Mouse (Mus musculus): ENCODE data around the gene Cdc42. TPM values are rescaled to one million over a fixed set of nuclear protein-coding genes. Genes with fewer than 3 reads are reported as not detected.

Cdc42 gene
- polyA plus RNA-seq, 1 experiment from 2014 or later = 245 TPM

GRCm38 (mm10) chr4:137277600-137278143, 79.8 kb downstream of the Cdc42 start:
- in situ Hi-C loops (cut with MboI; ENCODE audit: low pct_unique_long_range_greater_than_20kb) = no loop called here
- no peaks in the 10 kb centered on the region for H3K27me3 ChIP-seq
- ChIA-PET CTCF (interaction anchor here (0.6 to 1.2 kb wide), 2 partner anchors 9 to 201 kb away, joined by 3 read pairs; no protein-coding TSS in a partner anchor), POLR2A (no interaction called here)
- no peak for DNase-seq (ENCODE audit: low read depth, low spot score)
- TF ChIP-seq CTCF (IDR thresholded peaks at IDR 0.05) = no peak
- ATAC-seq = no peak

GRCm38 (mm10) chr4:137277166-137277513, 80.4 kb downstream of the Cdc42 start, which contains the start of gene Wnt4:
Wnt4 (plus strand) TSS chr4:137277489.
- CTCF ChIA-PET = interaction anchor here (0.6 kb wide), 1 partner anchor 202 kb away, joined by 3 read pairs; no protein-coding TSS in a partner anchor
- POLR2A ChIA-PET = no interaction called here
- DNase-seq (ENCODE audit: low read depth, low spot score) (no peak), ATAC-seq (peak; percentile 61)
- in situ Hi-C loops (cut with MboI; ENCODE audit: low pct_unique_long_range_greater_than_20kb) = no loop called here
- no peak for TF ChIP-seq CTCF (IDR thresholded peaks at IDR 0.05)
- H3K27me3 ChIP-seq = no peaks in the 10 kb centered on the region

GRCm38 (mm10) chr4:137276443-137277165, 80.9 kb downstream of the Cdc42 start:
- POLR2A ChIA-PET = no interaction called here
- no peaks in the 10 kb centered on the region for H3K27me3 ChIP-seq
- in situ Hi-C loops (cut with MboI; ENCODE audit: low pct_unique_long_range_greater_than_20kb) = no loop called here
- DNase-seq (ENCODE audit: low read depth, low spot score) (no peak), ATAC-seq (no peak)
- TF ChIP-seq CTCF (IDR thresholded peaks at IDR 0.05) = no peak
- CTCF ChIA-PET = interaction anchor here (0.6 kb wide), 1 partner anchor 202 kb away, joined by 3 read pairs; no protein-coding TSS in a partner anchor

GRCm38 (mm10) chr4:137274304-137274703, 83.2 kb downstream of the Cdc42 start:
- no peak for DNase-seq (ENCODE audit: low read depth, low spot score)
- ChIA-PET CTCF (interaction anchor here (0.9 to 1.4 kb wide), 2 partner anchors 33 to 34 kb away, joined by 3 read pairs; no protein-coding TSS in a partner anchor), POLR2A (interaction anchor here (0.6 kb wide), 1 partner anchor 156 kb away, joined by 3 read pairs; no protein-coding TSS in a partner anchor)
- no peak for TF ChIP-seq CTCF (IDR thresholded peaks at IDR 0.05)
- in situ Hi-C loops (cut with MboI; ENCODE audit: low pct_unique_long_range_greater_than_20kb) = no loop called here
- no peak for ATAC-seq
- H3K27me3 ChIP-seq = no peaks in the 10 kb centered on the region

GRCm38 (mm10) chr4:137271856-137272255, 85.7 kb downstream of the Cdc42 start:
- H3K27me3 ChIP-seq = no peaks in the 10 kb centered on the region
- ChIA-PET CTCF (no interaction called here), POLR2A (interaction anchor here (0.6 kb wide), 1 partner anchor 615 kb away, joined by 3 read pairs; no protein-coding TSS in a partner anchor)
- no peak for ATAC-seq
- in situ Hi-C loops (cut with MboI; ENCODE audit: low pct_unique_long_range_greater_than_20kb) = no loop called here
- DNase-seq (ENCODE audit: low read depth, low spot score) = no peak
- TF ChIP-seq CTCF (IDR thresholded peaks at IDR 0.05) = no peak

Other genes with a start within 250 kb of the Cdc42 start
- 5.3 TPM for gene Wnt4, start 80.2 kb downstream of the Cdc42 start, polyA plus RNA-seq (2021)
- gene Cela3a, start 52.1 kb upstream of the Cdc42 start, polyA plus RNA-seq (2021) = not detected
- not detected for gene Cela3b, start 72.8 kb upstream of the Cdc42 start, polyA plus RNA-seq (2021)
- gene 1700013G24Rik, start 95.6 kb upstream of the Cdc42 start, polyA plus RNA-seq (2021) = not detected
- 133 TPM for gene Hspg2, start 111.0 kb upstream of the Cdc42 start, polyA plus RNA-seq (2021)
- gene Ldlrad2, start 216.8 kb upstream of the Cdc42 start, polyA plus RNA-seq (2021) = not detected
- 57.0 TPM for gene Usp48, start 236.0 kb upstream of the Cdc42 start, polyA plus RNA-seq (2021)